Mouse (Mus musculus) frontal cortex, postnatal 14 days (tissue): ENCODE measurements around the gene Cnr2.
A peak's percentile ranks its signal among the peaks of the same experiment; 100 is the strongest.
"Not testable (repeated sequence)": the region's sequence is repeated elsewhere in the genome, so short reads cannot be mapped to it uniquely, and the experiment has no call there.

Experiments used
- DNase-seq, 2 experiments: peaks; one replicate each; pipeline ENCODE4 v3.0.0; 2022; ENCODE audit warnings: low spot score in 2 of 2

Cnr2 gene

DNA sequence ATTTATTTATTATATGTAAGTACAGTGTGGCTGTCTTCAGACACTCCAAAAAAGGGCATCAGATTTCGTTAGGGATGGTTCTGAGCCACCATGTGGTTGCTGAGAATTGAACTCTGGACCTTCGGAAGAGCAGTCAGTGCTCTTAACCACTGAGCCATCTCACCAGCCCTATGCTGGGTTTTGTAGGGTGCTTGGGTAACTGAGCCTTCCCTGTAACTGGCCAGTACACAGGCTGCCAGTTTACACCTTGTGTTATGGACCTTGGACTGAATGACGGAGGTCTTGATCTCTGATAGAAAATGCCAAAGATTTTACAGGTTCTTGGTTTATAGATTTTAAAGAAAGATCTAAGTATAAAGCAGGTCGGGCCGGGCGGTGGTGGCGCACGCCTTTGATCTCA lies 35.0 kb downstream of the Cnr2 start:
- DNase-seq: no peak

DNA sequence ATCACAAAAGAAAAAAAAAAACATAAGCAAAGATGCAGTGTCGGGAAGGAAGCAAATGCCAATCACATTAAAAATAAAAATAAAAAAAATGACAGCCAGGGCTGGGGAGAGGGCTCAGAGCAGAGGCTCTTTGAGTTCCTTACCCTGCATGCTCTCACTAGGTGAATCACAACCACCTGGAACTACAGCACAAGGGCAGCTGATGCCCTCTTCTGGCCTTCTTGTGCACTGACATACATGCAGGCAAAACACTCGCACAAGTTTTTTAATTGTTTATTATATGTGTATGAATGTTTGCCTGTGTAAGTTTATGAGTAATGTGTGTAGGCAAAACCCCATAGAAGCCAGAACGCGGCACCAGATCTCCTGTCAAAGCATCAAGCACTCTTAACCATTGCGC lies 36.6 kb downstream of the Cnr2 start:
- no peak for DNase-seq

DNA sequence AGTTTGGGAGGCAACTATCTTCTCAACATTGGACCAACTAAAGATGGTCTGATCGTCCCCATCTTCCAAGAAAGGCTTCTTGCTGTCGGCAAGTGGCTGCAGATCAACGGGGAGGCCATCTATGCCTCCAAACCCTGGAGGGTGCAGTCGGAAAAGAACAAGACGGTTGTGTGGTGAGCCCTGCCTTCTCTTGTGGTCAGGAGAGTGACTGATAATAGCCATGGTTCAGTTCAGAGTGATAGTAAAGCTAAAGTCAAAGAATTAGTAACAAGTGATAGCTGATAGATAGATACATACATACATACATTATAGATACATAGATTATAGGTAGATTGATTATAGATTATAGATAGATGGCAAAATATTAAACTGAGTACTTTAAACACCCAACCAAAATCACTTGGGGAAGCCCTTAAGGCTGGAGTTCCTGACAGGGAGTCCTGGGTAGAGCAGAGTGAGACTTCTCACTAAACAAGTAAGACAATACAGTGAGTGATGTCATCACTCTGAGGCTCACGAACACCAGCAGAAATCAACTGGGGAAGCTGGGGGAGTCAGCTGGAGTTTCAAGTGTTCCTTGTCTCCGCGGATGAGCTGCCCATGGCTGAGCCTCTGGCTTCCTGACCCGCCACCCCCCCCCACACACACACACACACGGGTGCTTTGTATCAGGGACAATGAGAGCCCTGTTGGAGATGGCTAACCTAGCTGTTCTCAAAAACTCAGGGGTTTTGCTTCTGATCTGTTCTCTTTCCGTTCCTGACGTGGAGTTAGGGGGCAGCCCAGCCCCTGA lies 39.7 kb downstream of the Cnr2 start:
- no peak for DNase-seq

DNA sequence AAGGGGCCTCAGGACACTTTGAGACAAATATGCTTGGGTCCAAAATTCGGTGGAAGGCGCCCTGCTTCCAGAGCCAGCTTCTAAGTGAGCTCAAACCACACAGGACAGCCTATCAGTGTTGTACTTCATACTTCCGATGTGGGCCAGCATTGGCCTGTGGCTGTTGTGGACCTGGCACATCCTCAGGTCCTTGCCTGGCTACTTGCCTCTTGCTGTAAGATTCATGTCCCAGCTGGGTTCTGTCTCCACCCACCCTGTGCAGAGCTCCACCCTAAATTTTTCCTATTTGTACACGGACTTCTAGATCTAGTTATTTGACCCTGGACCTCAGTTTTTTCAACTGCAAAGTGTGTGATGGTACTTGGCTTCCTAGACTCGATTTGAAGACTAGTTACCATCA lies 40.3 kb downstream of the Cnr2 start:
- DNase-seq: no peak

DNA sequence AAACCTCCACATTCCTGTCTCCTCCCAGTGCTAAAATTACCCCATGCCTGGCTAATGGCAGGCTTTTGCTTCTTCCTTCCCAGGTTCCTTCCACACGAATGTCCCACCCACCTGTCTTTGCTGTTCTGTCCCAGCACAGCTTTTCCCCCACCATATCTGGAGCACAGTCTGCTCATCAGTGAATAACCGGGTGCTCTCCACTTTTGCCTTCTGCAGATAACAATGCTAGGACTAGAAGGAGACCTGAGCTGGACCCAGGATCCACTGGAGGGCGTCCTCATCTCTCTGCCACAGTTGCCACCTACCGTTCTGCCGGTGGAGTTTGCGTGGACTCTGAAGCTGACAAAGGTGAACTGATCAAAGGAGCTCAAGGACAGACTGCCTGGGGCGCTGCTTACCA lies 43.7 kb downstream of the Cnr2 start:
- no peak for DNase-seq

DNA sequence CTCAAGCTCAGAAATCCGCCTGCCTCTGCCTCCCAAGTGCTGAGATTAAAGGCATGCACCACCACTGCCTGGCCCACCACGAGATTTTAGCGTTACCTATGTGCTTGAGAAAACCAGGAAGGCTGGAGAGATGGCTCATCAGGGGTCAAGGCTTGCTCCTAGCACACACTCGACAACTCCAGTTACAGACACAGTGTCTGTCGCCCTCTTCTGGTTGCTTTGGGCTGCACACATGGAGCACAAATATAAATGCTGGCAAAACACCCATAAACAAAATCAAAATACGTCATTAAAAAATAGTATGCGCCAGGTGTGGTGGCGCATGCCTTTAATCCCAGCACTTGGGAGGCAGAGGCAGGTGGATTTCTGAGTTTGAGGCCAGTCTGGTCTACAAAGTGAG lies 45.8 kb downstream of the Cnr2 start:
- not testable (repeated sequence) for DNase-seq

DNA sequence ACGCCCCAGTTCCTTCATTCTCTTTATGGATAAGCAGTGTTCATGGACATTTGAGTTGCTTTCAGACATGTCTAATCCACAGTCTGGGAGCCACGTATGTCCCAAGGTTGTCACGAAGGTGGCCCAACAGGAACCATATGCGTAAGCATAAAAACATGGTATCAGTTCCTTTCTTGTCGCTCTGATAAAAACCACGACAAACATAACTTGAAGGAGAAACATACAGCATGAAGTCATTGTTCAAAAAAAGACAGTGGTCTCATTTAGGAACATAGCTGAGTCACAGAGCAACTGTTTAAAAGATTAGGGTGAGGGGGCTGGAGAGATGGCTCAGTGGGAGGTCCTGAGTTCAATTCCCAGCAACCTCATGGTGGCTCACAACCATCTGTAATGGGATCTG lies 47.0 kb downstream of the Cnr2 start:
- DNase-seq: no peak

DNA sequence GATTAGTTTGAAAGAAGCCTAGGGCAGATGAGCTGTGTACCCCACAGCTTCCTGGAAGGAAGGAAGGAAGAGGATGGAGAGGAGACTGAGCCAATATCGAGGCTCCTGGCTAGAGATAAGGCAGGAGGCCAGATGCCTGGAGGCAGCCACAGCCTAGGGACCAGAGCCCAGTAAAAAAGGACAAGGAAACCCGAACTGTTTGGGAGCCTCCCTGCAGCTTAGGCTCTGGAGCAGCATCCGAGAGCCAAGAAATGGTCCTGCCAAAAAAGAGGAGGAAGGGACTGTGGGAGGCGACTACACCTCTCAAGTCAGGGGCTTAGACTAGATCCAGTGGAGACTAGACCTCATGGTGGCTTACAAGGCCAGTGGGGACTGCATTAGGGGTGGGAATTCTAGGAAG lies 48.2 kb downstream of the Cnr2 start:
- no peak for DNase-seq

DNA sequence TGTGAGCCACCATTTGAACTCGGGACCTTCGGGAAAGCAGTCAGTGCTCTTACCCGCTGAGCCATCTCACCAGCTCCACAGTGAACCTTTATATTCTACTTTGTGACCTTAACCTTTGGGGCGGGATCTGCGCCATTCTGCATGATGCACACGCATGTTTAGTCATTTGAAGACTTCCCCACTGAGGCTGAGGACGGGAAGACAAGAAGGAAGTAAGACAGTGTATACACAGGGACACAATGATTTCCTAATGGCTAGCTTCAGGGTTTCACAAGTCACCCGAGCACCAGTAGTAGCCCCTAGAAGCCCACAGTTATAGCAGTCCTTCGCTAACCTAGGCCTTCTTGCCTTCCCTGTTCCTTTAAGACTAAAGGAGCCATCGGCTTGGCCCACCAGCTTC lies 50.5 kb downstream of the Cnr2 start:
- DNase-seq: no peak

DNA sequence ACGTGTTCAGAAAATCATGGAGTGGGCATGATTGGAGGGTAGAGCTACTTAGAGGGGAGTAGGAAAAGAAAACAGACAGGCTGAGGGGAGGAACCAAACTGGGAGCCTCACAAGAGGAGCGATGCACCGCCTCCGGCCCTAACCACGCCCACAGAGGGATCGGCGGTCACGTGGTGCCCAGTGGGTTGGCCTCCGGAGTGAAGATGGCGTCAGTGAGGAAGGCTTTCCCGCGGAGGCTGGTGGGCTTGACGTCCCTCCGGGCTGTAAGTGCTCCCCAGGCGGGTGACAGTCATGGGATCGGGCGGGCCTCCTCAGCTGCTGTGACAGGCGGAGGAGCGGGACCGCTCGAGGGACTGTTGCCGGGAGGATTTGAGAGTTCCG lies 51.1 kb downstream of the Cnr2 start, which contains the start of gene Hmgcl:
Gene Hmgcl (plus strand): TSS at position 171 of the 381 bp plus-strand sequence.
- peak; percentile 91 to 96 for DNase-seq

DNA sequence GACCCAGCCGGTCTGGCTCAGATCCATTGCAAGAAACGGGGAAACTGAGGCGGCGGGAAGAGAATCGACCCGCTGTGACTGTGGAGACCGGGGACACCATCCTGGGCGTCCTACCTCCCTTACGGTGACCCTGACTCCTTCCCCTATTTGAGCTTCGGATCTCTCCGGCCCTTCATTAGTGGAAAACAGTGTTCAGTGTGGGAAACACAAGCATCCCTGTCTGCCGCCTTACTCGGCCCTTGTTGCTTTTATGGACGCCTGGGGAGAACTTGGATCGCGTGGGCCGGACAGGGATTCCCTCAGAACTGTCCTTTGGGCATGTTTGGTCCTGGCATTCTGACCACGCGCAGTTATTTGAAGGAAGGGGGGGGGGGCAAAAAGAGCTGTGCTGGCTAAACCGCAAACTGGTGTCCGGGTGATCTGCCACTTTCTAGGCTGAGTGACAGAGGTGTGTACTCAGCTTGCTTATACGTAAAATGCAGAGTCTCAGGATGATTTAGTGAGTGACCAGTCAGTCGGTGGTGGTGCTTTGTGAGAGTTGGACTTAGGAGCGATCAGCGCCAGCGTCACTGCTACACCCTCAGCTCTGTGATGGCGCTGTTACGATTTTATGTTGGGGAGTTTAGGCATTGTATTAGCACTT lies 51.6 kb downstream of the Cnr2 start:
- DNase-seq: no peak

DNA sequence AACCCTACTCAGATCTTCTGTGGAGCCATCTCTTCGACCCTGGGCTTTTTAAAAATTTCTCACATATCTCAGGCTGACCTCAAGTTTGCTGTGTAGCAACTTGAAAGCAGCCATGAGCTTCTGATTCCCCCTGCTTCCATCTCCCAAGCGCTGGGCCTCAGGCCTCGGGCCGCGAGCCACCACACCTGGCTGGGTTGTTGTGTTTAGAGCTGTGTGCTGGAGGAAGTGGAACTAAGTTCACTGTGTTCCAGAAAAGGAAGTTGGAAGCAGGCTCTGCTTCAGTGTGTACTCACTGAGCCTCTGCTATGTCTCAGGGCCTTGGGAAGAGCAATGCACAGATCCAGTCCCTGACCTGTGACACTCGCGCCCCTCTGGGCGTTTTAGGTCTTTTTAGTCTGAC lies 52.9 kb downstream of the Cnr2 start:
- DNase-seq: no peak

DNA sequence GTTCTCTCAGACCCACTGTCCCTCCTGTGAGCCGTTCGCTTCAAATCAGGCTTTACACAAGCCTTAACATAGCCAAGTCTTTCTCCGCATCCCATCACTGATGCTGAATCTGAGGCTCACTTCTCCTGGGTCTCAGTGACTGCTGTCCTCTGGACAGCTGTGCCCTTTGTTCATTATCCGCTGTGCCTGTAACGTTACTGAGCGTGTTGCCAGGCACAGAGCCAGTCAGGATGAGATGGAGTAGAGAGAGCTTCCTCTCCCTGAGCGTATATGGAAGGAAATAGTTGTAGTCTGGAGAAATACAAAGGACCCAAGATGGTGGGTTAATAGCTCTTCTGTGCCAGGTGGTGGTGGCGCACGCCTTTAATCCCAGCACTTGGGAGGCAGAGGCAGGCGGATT lies 54.3 kb downstream of the Cnr2 start:
- no peak for DNase-seq

DNA sequence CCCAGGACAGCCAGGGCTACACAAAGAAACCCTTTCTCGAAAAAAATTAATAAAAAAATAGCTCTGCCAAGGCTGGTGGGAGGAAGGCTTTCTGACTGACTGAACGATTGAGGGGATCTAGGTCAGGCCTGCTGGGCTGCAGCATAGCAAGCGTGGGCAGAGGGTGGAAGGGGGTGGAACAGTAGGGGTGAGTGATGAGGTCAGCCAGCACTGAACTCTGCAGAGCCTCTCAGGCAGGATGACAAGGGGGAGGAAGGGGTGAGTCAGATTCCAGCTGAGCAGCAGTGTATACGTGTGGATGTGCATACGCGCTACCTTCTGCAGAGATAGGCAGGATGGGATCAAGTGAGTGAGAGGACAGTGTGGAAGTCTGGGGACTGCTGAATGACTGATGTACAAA lies 54.7 kb downstream of the Cnr2 start:
- DNase-seq: no peak

DNA sequence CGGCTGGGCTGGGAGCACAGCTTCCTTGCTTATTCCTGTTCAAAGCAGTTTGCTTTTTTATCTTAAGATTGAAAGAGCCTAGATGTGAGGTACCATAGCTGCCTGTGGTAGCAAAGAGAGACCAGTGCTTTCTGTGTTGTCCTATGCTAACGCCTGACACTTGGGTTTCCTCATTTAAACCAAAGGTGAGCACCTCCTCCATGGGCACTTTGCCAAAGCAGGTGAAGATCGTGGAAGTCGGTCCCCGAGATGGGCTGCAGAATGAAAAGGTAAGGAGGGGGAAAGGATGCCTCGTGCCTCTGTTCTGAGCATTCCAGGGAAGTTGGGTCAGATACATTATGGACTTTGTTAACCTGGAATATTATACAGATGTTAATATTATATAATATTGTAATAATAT lies 55.2 kb downstream of the Cnr2 start:
- DNase-seq: no peak

DNA sequence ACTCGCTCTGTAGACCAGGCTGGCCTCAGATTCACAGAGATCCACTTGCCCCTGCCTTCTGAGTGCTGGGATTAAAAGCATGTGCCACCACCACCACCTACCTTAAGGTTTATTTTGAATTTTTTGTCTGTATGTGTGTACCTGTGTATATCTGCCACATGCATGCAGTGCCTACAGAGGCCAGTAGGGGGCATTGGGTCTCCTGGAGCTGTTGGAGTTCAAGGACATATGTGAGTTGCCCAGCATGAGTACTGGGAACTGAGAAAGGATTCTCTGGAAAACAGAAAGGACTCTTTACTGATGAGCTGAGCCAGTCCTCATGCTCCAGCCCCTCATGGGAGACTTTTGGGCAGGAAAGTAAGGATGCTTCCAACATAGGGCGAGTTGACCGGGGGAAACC lies 56.3 kb downstream of the Cnr2 start:
- no peak for DNase-seq

DNA sequence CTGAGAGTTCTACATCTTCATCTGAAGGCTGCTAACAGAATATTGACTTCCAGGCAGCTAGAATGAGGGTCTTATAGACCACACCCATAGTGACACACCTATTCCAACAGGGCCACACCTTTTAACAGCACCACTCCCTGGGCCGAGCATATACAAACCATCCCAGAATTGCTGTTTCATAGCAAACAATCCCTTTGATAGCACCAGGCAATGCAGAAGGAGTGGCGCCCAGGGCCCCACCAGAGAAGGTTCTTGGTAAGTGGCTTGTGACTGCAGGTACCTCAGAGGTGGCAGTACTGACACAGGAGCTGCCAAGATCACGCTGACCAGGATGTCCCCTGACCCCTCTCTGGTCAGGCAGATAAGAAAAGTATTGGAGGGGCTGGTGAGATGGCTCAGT lies 58.0 kb downstream of the Cnr2 start:
- DNase-seq: no peak

DNA sequence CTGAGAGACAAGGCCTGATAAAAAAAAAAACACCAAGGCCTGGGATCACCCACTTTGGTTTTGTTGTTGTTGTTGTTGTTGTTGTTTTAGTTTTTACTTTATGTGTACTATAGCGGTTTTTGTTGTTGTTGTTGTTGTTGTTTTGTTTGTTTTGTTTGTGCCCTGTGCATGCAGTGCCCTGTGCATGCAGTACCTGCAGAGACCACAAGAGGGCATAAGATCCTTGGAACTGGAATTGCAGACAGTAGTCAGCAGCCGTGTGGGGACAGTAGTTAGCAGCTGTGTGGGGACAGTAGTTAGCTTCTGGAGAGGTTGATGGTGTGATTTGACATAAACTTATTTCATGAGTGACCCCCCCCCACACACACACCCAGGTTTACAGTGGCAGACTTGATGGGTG lies 59.0 kb downstream of the Cnr2 start:
- peak in 1 of 2 experiments; percentile 64 for DNase-seq

DNA sequence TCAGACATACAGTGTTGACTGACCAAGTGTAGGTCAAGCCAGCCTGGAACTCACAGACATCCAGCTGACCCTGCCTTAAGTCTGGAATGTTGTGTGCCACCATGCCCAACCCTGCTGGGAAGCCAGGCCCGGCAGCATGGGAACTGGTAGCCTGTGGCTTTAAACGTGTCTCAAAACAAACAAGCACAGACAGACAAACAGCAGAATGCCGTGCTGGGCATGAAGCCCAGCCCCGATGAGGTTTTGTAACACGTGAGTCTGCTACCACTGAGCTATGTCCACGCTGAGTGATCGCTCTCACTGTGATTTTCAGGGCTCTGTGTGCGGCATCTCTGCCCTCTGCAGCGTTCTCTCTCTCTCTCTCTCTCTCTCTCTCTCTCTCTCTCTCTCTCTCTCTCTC lies 60.7 kb downstream of the Cnr2 start:
- DNase-seq: no peak

DNA sequence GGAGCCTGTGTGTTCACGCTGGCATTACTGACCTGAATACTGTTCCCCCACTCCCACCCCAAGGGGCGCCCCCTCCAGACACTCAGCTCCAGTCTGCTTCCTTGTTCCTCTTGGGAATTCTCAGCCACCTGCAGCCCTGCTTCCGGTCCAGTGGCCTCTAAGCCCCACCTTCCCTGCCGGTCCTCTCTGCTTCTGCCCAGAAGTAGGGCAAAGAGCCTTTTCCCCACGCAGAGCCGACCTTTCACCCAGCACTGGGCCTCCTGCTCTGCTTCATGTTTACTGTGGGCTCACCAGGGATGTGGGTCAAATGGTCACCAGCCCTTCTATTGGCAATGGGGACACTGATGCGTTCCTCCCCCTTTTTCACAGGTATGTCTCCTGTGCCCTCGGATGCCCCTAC lies 63.2 kb downstream of the Cnr2 start:
- DNase-seq: no peak

DNA sequence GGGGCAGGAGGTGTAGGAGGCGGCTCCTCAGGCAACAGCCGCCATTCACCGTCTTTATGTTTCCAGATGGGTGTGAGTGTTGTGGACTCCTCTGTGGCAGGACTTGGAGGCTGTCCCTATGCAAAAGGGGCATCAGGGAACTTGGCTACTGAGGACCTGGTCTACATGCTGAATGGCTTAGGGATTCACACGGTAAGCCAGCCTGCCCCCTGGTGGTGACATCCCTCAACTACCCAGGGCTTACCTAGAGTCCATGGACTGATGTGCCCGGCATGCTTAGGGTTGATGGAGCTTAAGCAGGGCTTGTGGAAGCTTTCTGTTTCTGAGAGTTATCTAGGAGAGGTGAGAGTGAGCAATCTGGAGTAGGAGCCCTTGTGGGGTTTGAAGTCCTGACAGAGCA lies 65.5 kb downstream of the Cnr2 start:
- DNase-seq: peak; percentile 57 to 73

DNA sequence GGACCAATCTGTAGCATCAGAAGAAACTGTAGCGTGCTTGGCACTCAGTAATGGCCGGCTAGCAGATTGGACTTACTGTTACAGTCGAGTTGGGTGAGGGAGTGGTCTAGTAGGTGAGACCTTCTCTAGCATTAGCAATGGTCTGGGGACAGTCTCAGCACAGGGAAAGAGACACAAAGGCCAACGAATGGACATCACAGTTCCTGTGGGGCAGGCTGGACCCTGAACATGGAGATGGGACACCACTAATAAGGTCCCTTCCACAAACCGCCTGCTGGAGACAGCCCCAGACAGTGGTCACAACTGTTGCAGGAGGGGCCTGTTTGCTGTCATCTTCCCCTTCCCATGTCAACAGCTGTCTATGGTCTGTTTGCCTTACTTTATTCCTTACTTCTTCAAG lies 66.5 kb downstream of the Cnr2 start:
- DNase-seq: no peak

DNA sequence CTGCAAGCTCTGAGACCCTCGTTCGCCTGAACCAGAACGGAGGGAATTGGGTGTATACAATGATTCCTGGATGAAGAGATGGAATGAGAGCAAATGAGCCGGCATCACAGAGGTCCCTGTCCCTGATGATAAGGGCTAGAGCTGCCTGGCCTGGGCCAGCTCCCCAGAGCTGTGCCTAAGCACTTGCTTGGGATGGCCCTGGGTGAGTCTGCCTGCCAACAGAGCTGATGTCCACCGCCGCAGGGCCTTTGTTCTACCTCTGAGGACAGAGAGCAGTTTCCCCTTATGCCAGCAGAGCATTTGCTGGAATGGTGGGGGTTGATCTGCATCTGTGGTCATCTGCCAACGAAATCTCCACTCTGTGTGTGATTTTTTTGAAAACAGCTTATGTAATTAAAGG lies 67.0 kb downstream of the Cnr2 start:
- no peak for DNase-seq

DNA sequence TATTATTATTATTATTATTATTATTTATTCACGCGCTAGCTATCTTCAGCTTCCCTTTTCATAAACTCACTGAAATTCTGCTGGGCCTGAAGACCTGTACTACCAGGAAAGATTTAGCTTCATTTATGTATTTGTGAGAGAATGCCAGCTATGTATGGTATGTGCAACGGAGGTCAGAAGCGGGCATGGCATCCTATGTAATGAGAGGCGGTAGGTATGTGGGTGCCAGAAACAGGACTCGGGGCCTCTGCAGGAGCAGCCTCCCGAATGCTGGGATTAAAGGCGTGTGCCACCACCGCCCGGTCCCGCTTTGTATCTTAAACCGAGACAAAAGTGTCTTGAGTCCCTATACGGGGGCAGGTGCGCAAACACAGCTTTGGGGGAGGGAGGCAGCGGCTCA lies 67.8 kb downstream of the Cnr2 start:
- DNase-seq: no peak
